Mouse (Mus musculus): ENCODE results near the gene Ceacam16.

DNA sequence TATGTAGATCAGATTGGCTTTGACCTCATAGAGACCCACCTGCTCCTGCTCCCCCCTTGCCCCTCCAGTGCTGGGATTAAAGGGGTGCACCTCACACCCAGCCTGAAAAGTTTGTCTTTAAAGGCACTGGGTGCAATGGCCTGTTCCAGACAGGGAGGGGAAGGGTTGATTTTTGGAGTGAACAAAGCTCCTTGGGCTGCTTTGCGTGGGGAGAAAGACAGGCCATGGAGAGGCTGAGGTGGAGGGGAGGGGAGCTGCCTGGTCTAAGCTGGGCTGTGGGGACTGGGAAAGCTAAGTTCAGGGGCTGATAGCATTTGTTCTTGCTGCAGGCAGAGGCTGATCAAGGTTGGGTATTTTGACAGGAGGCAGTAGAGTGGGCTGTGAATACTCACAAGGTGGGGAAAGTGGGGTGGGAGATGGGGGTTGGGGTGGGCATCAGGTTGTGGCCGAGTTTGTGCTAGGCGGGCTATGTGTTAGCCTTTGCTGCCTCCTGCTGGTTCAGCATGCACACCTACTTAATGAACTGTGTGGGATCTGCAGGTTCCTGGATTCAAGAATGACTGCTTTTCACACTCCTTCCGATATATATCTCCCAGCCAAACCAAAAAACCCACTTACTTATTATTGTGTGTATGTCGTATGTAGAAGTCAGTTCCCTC, 11.0 kb upstream of the Ceacam16 start:
- TF ChIP-seq CTCF (IDR thresholded peaks at IDR 0.05; ENCODE audit: borderline replicate concordance, extremely low read depth, insufficient read depth, insufficient read length) (peak; percentile 55; the same call in 1 of the 2 replicates), POLR2A (IDR thresholded peaks at IDR 0.05; ENCODE audit: borderline replicate concordance, extremely low read depth, insufficient read depth, insufficient read length, poor library complexity, severe bottlenecking) (no peak)
